Mouse (Mus musculus) hindbrain, postnatal 0 days (tissue): Measurements from ENCODE around the gene Mapkapk2. TPM values are rescaled to one million over a fixed set of nuclear protein-coding genes. Genes with fewer than 3 reads are reported as not detected.

ENCODE experiments used
- ATAC-seq: fragments of 200-750 bp; cut with Nextera tagmentation; 2 replicates; pipeline ENCODE4 v1.8.0; 2017; ENCODE audit warnings: mild to moderate bottlenecking, moderate TSS enrichment, moderate library complexity
- DNase-seq: peaks from one replicate; pipeline ENCODE4 v3.0.0-alpha.2; 2015; ENCODE audit warnings: low spot score
- H3K27ac ChIP-seq: fragments of 300-500 bp; sonication (generic); 2 replicates; pipeline ENCODE4 v1.5.1; 2014; ENCODE audit warnings: mild to moderate bottlenecking
- H3K27me3 ChIP-seq: fragments of 300-500 bp; sonication (generic); 2 replicates; pipeline ENCODE4 v1.6.1; 2014; ENCODE audit warnings: low read length, mixed read lengths; ENCODE audit not compliant: insufficient read depth
- H3K36me3 ChIP-seq: fragments of 300-500 bp; sonication (generic); 2 replicates; pipeline ENCODE4 v1.6.1; 2014; ENCODE audit warnings: low read length, mixed read lengths; ENCODE audit not compliant: insufficient read depth
- H3K4me1 ChIP-seq: fragments of 300-500 bp; sonication (generic); 2 replicates; pipeline ENCODE4 v1.6.1; 2014; ENCODE audit warnings: antibody characterized with exemption, low read length, mixed read lengths; ENCODE audit not compliant: insufficient read depth
- H3K4me2 ChIP-seq: fragments of 300-500 bp; sonication (generic); 2 replicates; pipeline ENCODE4 v1.6.1; 2014; ENCODE audit warnings: low read depth, mild to moderate bottlenecking, low read length, moderate library complexity, mixed read lengths
- H3K4me3 ChIP-seq: fragments of 300-500 bp; sonication (generic); 2 replicates; pipeline ENCODE4 v1.5.1; 2014; ENCODE audit warnings: low read length
- H3K9ac ChIP-seq: fragments of 300-500 bp; sonication (generic); replicated peaks from 2 replicates; pipeline ENCODE4 v1.6.1; 2014; ENCODE audit warnings: mild to moderate bottlenecking, low read length, moderate library complexity, mixed read lengths
- H3K9me3 ChIP-seq: fragments of 300-500 bp; sonication (generic); 2 replicates; pipeline ENCODE4 v1.6.1; 2016; ENCODE audit warnings: low read length, mixed read lengths
- CTCF ChIP-seq: IDR thresholded peaks from 2 replicates; pipeline ENCODE4 v1.5.1; 2016; ENCODE audit warnings: antibody characterized with exemption, control low read depth, low read depth
- WGBS: fragments of 180-500 bp; shearing (Covaris S2); extraction: QIAGEN DNeasy Blood & Tissue Kit; methylation state at CpG from one replicate; pipeline ENCODE4 v1.1.7; 2014; 5-methylcytosine and 5-hydroxymethylcytosine counted together
- polyA plus RNA-seq: library from polyadenylated mRNA; unstranded; fragments of >200 nt; fragmentation: Nextera tagmentation; extraction: Ambion mirVana; gene quantifications from 2 replicates; pipeline ENCODE4 v1.2.1, GENCODE M21; 2015
- total RNA-seq: library from RNA; depleted of rRNA; stranded (reverse); fragments of >200 nt; gene quantifications from 2 replicates; pipeline ENCODE4 v1.2.3, GENCODE M21; 2014

Gene Mapkapk2
- total and polyA plus RNA-seq, 2 experiments from 2014 or later, result 21.2 to 71.1 TPM

DNA sequence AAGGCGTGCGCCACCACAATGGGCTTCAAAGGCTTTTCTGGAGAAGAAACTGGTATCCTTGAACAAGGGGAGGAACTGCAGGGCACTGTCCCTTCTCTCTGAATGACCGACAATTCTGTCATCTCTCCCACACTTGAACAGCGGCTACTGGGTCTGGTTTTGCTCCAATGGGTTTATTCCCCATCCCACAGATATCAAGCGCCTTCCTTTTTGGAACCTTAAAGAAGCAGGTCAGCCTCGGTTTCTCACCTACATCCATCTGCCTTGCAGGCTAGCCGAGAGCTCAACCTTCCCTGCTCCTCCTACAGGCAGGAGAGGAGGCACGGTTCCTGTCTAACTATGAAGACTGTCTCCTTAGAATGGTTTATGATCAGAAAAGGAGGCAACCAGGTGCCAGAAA, 48.7 kb downstream of the Mapkapk2 start:
- WGBS, result 93% methylated on average over 8 of the region's 8 CpGs
- TF ChIP-seq CTCF, result no peak
- Histone ChIP-seq H3K4me3 (no peak overlapping the region), H3K9me3 (no peaks in the 10 kb centered on the region), H3K4me1 (no peaks in the 10 kb centered on the region), H3K9ac (no peak overlapping the region), H3K27me3 (no peaks in the 10 kb centered on the region), H3K4me2 (no peak overlapping the region), H3K27ac (no peak overlapping the region), H3K36me3 (no peaks in the 10 kb centered on the region)
- DNase-seq (no peak), ATAC-seq (no peak)

DNA sequence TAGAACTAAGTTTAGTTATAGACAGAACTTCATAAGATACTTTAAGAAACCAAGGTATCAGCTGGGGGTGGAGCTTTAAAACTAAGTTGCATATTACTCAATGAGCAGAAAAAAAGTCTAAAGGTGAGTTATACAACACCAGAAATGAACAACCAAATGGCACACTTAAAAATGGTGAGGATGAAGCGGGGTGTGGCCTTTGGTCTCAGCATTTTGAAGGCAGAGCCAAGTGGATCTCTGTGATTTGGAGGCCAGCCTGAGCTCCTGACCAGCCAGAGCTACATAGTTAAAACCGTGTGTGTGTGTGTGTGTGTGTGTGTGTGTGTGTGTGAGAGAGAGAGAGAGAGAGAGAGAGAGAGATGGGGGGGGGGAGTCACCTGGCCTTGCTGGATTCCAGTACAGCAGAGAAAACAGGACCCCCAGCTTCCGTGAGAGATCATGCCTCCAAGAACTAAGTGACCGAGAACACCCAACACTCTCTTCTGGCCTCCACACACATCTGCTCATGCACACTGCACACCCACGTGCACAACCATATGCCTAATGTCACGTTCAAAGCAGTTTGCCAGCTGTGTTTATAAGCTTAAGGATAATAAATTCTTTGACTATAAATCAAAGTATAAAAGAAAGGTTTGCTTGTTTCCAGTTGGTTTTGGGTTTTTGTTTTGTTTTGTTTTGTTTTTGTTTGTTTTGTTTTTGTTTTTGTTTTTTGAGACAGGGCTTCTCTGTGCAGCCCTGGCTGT, 49.3 kb downstream of the Mapkapk2 start:
- H3K4me1 ChIP-seq, result no peaks in the 10 kb centered on the region
- WGBS, result 78% methylated on average over 6 of the region's 6 CpGs
- TF ChIP-seq CTCF, result no peak

DNA sequence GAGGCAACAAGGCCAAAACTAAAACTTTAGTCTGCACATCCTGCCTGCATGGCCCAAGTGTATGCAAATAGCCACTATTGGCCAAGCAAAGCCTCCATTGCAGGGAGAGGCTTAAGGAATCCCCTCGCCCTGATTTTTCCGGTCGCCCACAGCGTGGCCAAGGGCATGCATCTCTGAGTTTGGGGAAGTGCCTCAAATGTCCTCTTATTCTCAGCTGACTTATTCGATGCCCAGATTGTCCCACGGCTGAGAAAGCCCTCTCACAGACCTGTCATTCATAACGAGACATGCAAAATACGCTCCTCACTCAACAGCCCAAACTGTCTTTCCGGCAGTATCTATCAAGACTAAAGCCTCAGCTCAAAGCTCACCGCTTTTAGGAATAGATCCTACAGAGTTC, 51.0 kb downstream of the Mapkapk2 start:
- H3K4me3 ChIP-seq, result no peak overlapping the region
- H3K36me3 ChIP-seq, result no peaks in the 10 kb centered on the region
- ATAC-seq (no peak), DNase-seq (no peak)
- no peaks in the 10 kb centered on the region for H3K9me3 ChIP-seq
- H3K4me1 ChIP-seq, result no peaks in the 10 kb centered on the region
- H3K27me3 ChIP-seq, result no peaks in the 10 kb centered on the region
- TF ChIP-seq CTCF, result no peak
- H3K4me2 ChIP-seq, result no peak overlapping the region
- no peak overlapping the region for H3K9ac ChIP-seq
- H3K27ac ChIP-seq, result no peak overlapping the region
- WGBS, result 89% methylated on average over 10 of the region's 10 CpGs

More for the DNA sequence above, 49.3 kb downstream of the Mapkapk2 start:
- no peak for ATAC-seq
- DNase-seq, result no peak
- Histone ChIP-seq H3K9me3 (no peaks in the 10 kb centered on the region), H3K4me3 (no peak overlapping the region), H3K27ac (no peak overlapping the region), H3K27me3 (no peaks in the 10 kb centered on the region), H3K9ac (no peak overlapping the region), H3K36me3 (no peaks in the 10 kb centered on the region), H3K4me2 (no peak overlapping the region)

DNA sequence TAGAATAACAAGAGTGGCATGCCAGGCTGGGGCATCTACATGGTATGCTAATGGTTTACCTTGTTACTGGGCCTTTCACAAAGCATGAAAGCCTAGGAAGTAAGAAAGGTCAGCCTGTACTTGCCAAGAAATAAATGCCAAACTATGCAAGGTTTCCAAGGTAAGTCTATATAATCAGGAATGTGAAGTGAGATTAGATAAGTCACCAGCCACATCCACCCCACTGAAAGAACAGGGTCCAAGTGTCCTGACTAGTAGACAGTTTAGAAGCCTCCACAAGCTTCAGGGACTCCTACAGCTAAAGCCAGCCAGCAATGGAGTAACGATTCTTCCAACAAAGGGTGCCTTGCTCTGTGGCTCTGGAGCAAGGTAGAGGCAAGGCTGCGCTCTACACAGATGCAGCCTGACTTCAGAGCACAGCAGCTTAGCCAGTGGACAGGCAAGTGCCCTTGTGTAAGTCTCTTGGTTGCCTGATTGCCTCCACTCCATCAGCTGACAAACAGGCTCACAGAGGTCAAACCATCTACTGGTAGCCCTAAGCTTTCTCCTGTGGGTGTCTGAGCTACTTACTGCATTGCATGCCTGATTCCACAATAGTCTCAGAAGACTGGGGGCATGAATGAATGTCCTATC, 51.8 kb downstream of the Mapkapk2 start:
- WGBS, result 86% methylated on average over 2 of the region's 2 CpGs
- TF ChIP-seq CTCF, result no peak
- DNase-seq (no peak), ATAC-seq (no peak)
- Histone ChIP-seq H3K36me3 (no peaks in the 10 kb centered on the region), H3K9ac (no peak overlapping the region), H3K27me3 (no peaks in the 10 kb centered on the region), H3K9me3 (no peaks in the 10 kb centered on the region), H3K4me1 (no peaks in the 10 kb centered on the region), H3K4me2 (no peak overlapping the region), H3K27ac (no peak overlapping the region), H3K4me3 (no peak overlapping the region)

DNA sequence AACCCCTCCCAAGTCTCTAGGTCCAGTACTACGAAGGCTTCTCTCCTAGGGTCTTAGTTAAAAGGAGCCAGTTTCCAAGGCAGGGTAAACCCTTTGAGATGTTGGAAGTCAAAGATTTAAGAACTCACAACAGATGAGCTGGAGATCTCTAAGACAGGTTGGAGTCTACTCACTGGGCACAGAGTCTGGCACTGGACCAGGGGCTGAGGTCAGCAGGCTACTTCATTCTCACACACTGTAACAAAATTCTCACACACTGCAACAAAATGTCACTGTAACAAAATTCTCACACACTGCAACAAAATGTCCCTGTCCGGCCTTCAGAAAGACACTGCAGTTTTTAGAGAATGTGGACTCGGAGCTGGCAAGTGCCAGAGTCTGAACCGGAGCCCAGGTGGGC, 54.0 kb downstream of the Mapkapk2 start:
- WGBS, result 89% methylated on average over 4 of the region's 4 CpGs

DNA sequence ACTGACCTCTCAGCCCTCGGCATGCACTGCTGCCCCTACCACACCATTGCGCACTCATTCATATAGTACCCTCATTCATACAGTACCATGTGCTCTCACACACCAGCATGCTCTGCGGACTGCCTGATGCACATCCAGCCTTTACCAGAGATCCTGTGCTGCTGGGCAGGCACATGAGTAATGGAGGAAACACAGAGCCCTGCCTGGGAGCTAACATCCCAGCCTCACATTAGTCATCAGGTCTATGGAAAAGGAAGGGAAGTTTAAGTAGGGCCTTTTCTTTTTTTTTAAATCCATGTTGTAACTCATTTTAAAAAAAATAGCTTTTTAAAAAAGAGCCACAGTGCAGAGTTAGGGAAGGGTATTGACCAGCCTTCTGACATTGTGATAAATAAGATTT, 54.9 kb downstream of the Mapkapk2 start:
- Histone ChIP-seq H3K27me3 (no peaks in the 10 kb centered on the region), H3K4me2 (no peak overlapping the region), H3K4me3 (no peak overlapping the region), H3K9ac (no peak overlapping the region), H3K27ac (no peak overlapping the region), H3K36me3 (no peaks in the 10 kb centered on the region), H3K4me1 (no peaks in the 10 kb centered on the region), H3K9me3 (peaks cover under 1% of the 10 kb centered on the region; the same call in 1 of the 2 replicates)
- DNase-seq (no peak), ATAC-seq (no peak)
- WGBS, result 87% methylated on average over 3 of the region's 3 CpGs
- TF ChIP-seq CTCF, result no peak

More for the DNA sequence above, 54.0 kb downstream of the Mapkapk2 start:
- Histone ChIP-seq H3K9ac (no peak overlapping the region), H3K4me3 (no peak overlapping the region), H3K9me3 (no peaks in the 10 kb centered on the region), H3K36me3 (no peaks in the 10 kb centered on the region), H3K4me2 (no peak overlapping the region), H3K27ac (no peak overlapping the region), H3K4me1 (no peaks in the 10 kb centered on the region), H3K27me3 (no peaks in the 10 kb centered on the region)
- DNase-seq (no peak), ATAC-seq (no peak)
- TF ChIP-seq CTCF, result no peak

DNA sequence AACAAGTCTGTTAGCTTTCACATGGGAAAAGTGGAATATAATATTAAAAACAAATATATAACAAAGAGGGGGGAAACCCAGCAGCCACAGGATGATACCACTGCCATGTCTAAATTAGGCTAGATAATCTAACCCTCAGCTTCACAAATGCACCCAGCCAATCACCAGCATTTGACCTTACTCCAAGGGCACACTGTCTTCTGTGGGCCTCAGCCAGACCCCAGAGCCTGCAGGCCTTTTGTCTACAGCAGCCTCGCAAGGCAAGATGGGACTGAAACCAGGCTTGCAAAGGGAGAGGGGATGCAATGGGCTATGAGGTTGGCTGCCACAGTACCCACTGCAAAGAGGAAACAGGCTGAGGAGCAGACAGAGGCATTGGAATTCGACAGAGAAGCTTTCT, 55.4 kb downstream of the Mapkapk2 start:
- H3K4me2 ChIP-seq, result no peak overlapping the region
- no peak overlapping the region for H3K27ac ChIP-seq
- H3K27me3 ChIP-seq, result no peaks in the 10 kb centered on the region
- DNase-seq, result no peak
- no peaks in the 10 kb centered on the region for H3K36me3 ChIP-seq
- H3K4me3 ChIP-seq, result no peak overlapping the region
- no peak for ATAC-seq
- H3K9ac ChIP-seq, result no peak overlapping the region
- 62% methylated on average over 2 of the region's 2 CpGs for WGBS
- no peaks in the 10 kb centered on the region for H3K4me1 ChIP-seq
- TF ChIP-seq CTCF, result no peak
- H3K9me3 ChIP-seq, result peaks cover 5% of the 10 kb centered on the region; the same call in 1 of the 2 replicates
